Mouse (Mus musculus) gastrocnemius, adult 2 months (tissue): Measurements from ENCODE around the gene Tradd. TPM values are rescaled to one million over a fixed set of nuclear protein-coding genes. Genes with fewer than 3 reads are reported as not detected.
A peak's percentile ranks its signal among the peaks of the same experiment; 100 is the strongest.

ENCODE experiments used
- DNase-seq: peaks from one replicate; pipeline ENCODE4 v3.0.0; 2022
- H3K27ac ChIP-seq: fragments of 200-600 bp; 2 replicates; pipeline ENCODE4 v1.8.1; 2022; ENCODE audit warnings: mild to moderate bottlenecking
- H3K4me3 ChIP-seq: fragments of 200-600 bp; 2 replicates; pipeline ENCODE4 v1.8.1; 2022; ENCODE audit warnings: mild to moderate bottlenecking, moderate library complexity
- CTCF ChIP-seq: fragments of 200-600 bp; IDR thresholded peaks from 2 replicates; pipeline ENCODE4 v1.8.1; 2022; ENCODE audit warnings: antibody characterized with exemption, mild to moderate bottlenecking, moderate library complexity
- intact Hi-C: fragments of 180-260 bp; cut with DNase I; formaldehyde crosslinking; loops from one replicate; pipeline ENCODE4 v1.15.1; 2025
- total RNA-seq, 2 experiments: library from RNA; stranded (reverse); gene quantifications; 2 replicates each; pipeline ENCODE4 v1.2.3; 2021

Tradd gene
- total RNA-seq, 2 experiments from 2014 or later: 2.4 to 2.9 TPM

GRCm38 (mm10) chr8:105261326-105261980 lies 3.0 kb downstream of the Tradd start:
- DNase-seq: no peak
- Histone ChIP-seq H3K4me3 (no peak overlapping the region), H3K27ac (no peak overlapping the region)
- TF ChIP-seq CTCF: no peak
- intact Hi-C loops: no loop called here

- DNase-seq: no peak
- no peak overlapping the region for H3K27ac ChIP-seq
- TF ChIP-seq CTCF: no peak
- no peak overlapping the region for H3K4me3 ChIP-seq
- intact Hi-C loops: no loop called here
Observed at GRCm38 (mm10) chr8:105260371-105261099, 3.9 kb downstream of the Tradd start.

- DNase-seq: peak; percentile 85
- Histone ChIP-seq H3K27ac (no peak overlapping the region), H3K4me3 (peak overlapping the region; percentile 71)
- peak; percentile 99; the same call in 1 of the 2 replicates for TF ChIP-seq CTCF
- intact Hi-C loops: loop anchor here (1.0 to 2.0 kb wide), 2 partner anchors 122 to 139 kb away; no protein-coding TSS in a partner anchor
Observed at GRCm38 (mm10) chr8:105259721-105260320, 4.6 kb downstream of the Tradd start.

- TF ChIP-seq CTCF: peak; percentile 6; the same call in 1 of the 2 replicates
- peak; percentile 49 for DNase-seq
- intact Hi-C loops: loop anchor here (1.0 to 2.0 kb wide), 2 partner anchors 121 to 138 kb away; no protein-coding TSS in a partner anchor
- Histone ChIP-seq H3K4me3 (peak overlapping the region; percentile 71), H3K27ac (no peak overlapping the region)
Observed at GRCm38 (mm10) chr8:105258911-105259720, 5.3 kb downstream of the Tradd start.

- no peak overlapping the region for H3K27ac ChIP-seq
- H3K4me3 ChIP-seq: no peak overlapping the region
- intact Hi-C loops: loop anchor here (2.0 kb wide), 1 partner anchor 137 kb away; no protein-coding TSS in a partner anchor
- DNase-seq: no peak
- TF ChIP-seq CTCF: no peak
Observed at GRCm38 (mm10) chr8:105257318-105258114, 6.9 kb downstream of the Tradd start.

GRCm38 (mm10) chr8:105254966-105255350 lies 9.5 kb downstream of the Tradd start, which contains the start of gene B3gnt9:
TSS of gene B3gnt9 (minus strand) at chr8:105255153.
- DNase-seq: peak; percentile 88
- peak within 1 kb of the TSS; percentile 90 for H3K4me3 ChIP-seq
- H3K27ac ChIP-seq: peak within 1 kb of the TSS; percentile 90
- intact Hi-C loops: no loop called here
- TF ChIP-seq CTCF: no peak

GRCm38 (mm10) chr8:105254152-105254965 lies 10.1 kb downstream of the Tradd start:
- peak; percentile 93 for DNase-seq
- peak overlapping the region; percentile 90 for H3K27ac ChIP-seq
- H3K4me3 ChIP-seq: peak overlapping the region; percentile 90
- TF ChIP-seq CTCF: peak; percentile 89
- intact Hi-C loops: no loop called here

- intact Hi-C loops: no loop called here
- peak overlapping the region; percentile 90 for H3K27ac ChIP-seq
- no peak for TF ChIP-seq CTCF
- DNase-seq: no peak
- peak overlapping the region; percentile 90 for H3K4me3 ChIP-seq
Observed at GRCm38 (mm10) chr8:105253766-105254151, 10.7 kb downstream of the Tradd start.

- intact Hi-C loops: no loop called here
- TF ChIP-seq CTCF: no peak
- Histone ChIP-seq H3K4me3 (peak overlapping the region; percentile 90), H3K27ac (no peak overlapping the region)
- DNase-seq: no peak
Observed at GRCm38 (mm10) chr8:105252680-105253537, 11.5 kb downstream of the Tradd start.

- intact Hi-C loops: no loop called here
- no peak for TF ChIP-seq CTCF
- H3K4me3 ChIP-seq: no peak overlapping the region
- no peak overlapping the region for H3K27ac ChIP-seq
- no peak for DNase-seq
Observed at GRCm38 (mm10) chr8:105251954-105252353, 12.5 kb downstream of the Tradd start.
